Mouse (Mus musculus) midbrain, embryonic 10.5 days (tissue): Measurements from ENCODE around the gene 2310057J18Rik. TPM values are rescaled to one million over a fixed set of nuclear protein-coding genes. Genes with fewer than 3 reads are reported as not detected.
"Not testable (repeated sequence)": the region's sequence is repeated elsewhere in the genome, so short reads cannot be mapped to it uniquely, and the experiment has no call there.

Experiments
- DNase-seq: peaks from one replicate; pipeline ENCODE4 v3.0.0-alpha.2; 2017; ENCODE audit warnings: low spot score
- H3K27ac ChIP-seq: fragments of 300-500 bp; sonication (generic); replicated peaks from 2 replicates; pipeline ENCODE4 v1.5.1; 2016; ENCODE audit warnings: mild to moderate bottlenecking
- H3K27me3 ChIP-seq: fragments of 300-500 bp; sonication (generic); 2 replicates; pipeline ENCODE4 v1.6.1; 2016; ENCODE audit warnings: low read depth, mild to moderate bottlenecking; ENCODE audit not compliant: poor library complexity, severe bottlenecking
- H3K36me3 ChIP-seq: fragments of 300-500 bp; sonication (generic); 2 replicates; pipeline ENCODE4 v1.6.1; 2016; ENCODE audit warnings: mild to moderate bottlenecking, moderate library complexity
- H3K4me1 ChIP-seq: fragments of 300-500 bp; sonication (generic); 2 replicates; pipeline ENCODE4 v1.6.1; 2016
- H3K4me3 ChIP-seq: fragments of 300-500 bp; sonication (generic); 2 replicates; pipeline ENCODE4 v1.5.1; 2016; ENCODE audit warnings: mild to moderate bottlenecking, moderate library complexity
- H3K9me3 ChIP-seq: fragments of 300-500 bp; sonication (generic); replicated peaks from 2 replicates; pipeline ENCODE4 v1.6.1; 2016; ENCODE audit warnings: mild to moderate bottlenecking
- WGBS: fragments of 180-500 bp; shearing (Covaris S2); methylation state at CpG from one replicate; pipeline ENCODE4 v1.1.7; 2016; 5-methylcytosine and 5-hydroxymethylcytosine counted together
- polyA plus RNA-seq: library from polyadenylated mRNA; unstranded; fragments of >200 nt; fragmentation: Nextera tagmentation; extraction: Ambion mirVana; gene quantifications from 2 replicates; pipeline ENCODE4 v1.2.1, GENCODE M21; 2016

Gene 2310057J18Rik
- not detected in 2 replicates for polyA plus RNA-seq

GRCm38 (mm10) chr10:28986203-28986602 is at the start of gene 2310057J18Rik:
TSS of gene 2310057J18Rik (minus strand) at chr10:28986303.
- Histone ChIP-seq H3K36me3 (no peaks in the 10 kb centered on the region), H3K27me3 (no peaks in the 10 kb centered on the region), H3K4me1 (no peaks in the 10 kb centered on the region), H3K27ac (no peak within 1 kb of the TSS), H3K9me3 (no peaks in the 10 kb centered on the region), H3K4me3 (no peak within 1 kb of the TSS)
- 82% methylated on average over 3 of the region's 3 CpGs for WGBS
- DNase-seq, result no peak

- H3K4me3 ChIP-seq, H3K27me3 ChIP-seq, H3K27ac ChIP-seq, H3K36me3 ChIP-seq, H3K4me1 ChIP-seq, H3K9me3 ChIP-seq, DNase-seq: not testable (repeated sequence)
- 91% methylated on average over 12 of the region's 20 CpGs for WGBS
Measured at GRCm38 (mm10) chr10:29029960-29030359, 43.9 kb upstream of the 2310057J18Rik start.

- no peak for DNase-seq
- WGBS, result 83% methylated on average over 7 of the region's 7 CpGs
- Histone ChIP-seq H3K27me3 (no peaks in the 10 kb centered on the region), H3K4me3 (no peak overlapping the region), H3K36me3 (no peaks in the 10 kb centered on the region), H3K27ac (no peak overlapping the region), H3K9me3 (no peaks in the 10 kb centered on the region), H3K4me1 (no peaks in the 10 kb centered on the region)
Measured at GRCm38 (mm10) chr10:29019496-29020270, 33.6 kb upstream of the 2310057J18Rik start.

- Histone ChIP-seq H3K27me3 (no peaks in the 10 kb centered on the region), H3K36me3 (no peaks in the 10 kb centered on the region), H3K27ac (no peak overlapping the region), H3K4me1 (no peaks in the 10 kb centered on the region), H3K4me3 (no peak overlapping the region), H3K9me3 (no peaks in the 10 kb centered on the region)
- no peak for DNase-seq
Measured at GRCm38 (mm10) chr10:28997776-28998175, 11.7 kb upstream of the 2310057J18Rik start.

- no peak for DNase-seq
- Histone ChIP-seq H3K36me3 (no peaks in the 10 kb centered on the region), H3K4me3 (no peak overlapping the region), H3K27ac (no peak overlapping the region), H3K4me1 (no peaks in the 10 kb centered on the region), H3K9me3 (no peaks in the 10 kb centered on the region), H3K27me3 (no peaks in the 10 kb centered on the region)
- WGBS, result 82% methylated on average over 2 of the region's 2 CpGs
Measured at GRCm38 (mm10) chr10:28988990-28989389, 2.9 kb upstream of the 2310057J18Rik start.

- no peaks in the 10 kb centered on the region for H3K36me3 ChIP-seq
- no peaks in the 10 kb centered on the region for H3K27me3 ChIP-seq
- no peaks in the 10 kb centered on the region for H3K9me3 ChIP-seq
- no peak for DNase-seq
- WGBS, result 90% methylated on average over 1 of the region's 1 CpGs
- no peak overlapping the region for H3K4me3 ChIP-seq
- no peaks in the 10 kb centered on the region for H3K4me1 ChIP-seq
- H3K27ac ChIP-seq, result no peak overlapping the region
Measured at GRCm38 (mm10) chr10:28968189-28968588, 17.9 kb downstream of the 2310057J18Rik start.

GRCm38 (mm10) chr10:28955138-28955537 is 31.0 kb downstream of the 2310057J18Rik start:
- Histone ChIP-seq H3K27me3 (no peaks in the 10 kb centered on the region), H3K36me3 (no peaks in the 10 kb centered on the region), H3K27ac (no peak overlapping the region), H3K4me3 (no peak overlapping the region), H3K4me1 (no peaks in the 10 kb centered on the region), H3K9me3 (no peaks in the 10 kb centered on the region)
- peak; percentile 54 for DNase-seq
- 52% methylated on average over 4 of the region's 4 CpGs for WGBS

GRCm38 (mm10) chr10:28954515-28954914 is 31.6 kb downstream of the 2310057J18Rik start:
- no peak overlapping the region for H3K27ac ChIP-seq
- no peak overlapping the region for H3K4me3 ChIP-seq
- no peaks in the 10 kb centered on the region for H3K36me3 ChIP-seq
- no peak for DNase-seq
- no peaks in the 10 kb centered on the region for H3K4me1 ChIP-seq
- H3K27me3 ChIP-seq, result no peaks in the 10 kb centered on the region
- H3K9me3 ChIP-seq, result no peaks in the 10 kb centered on the region
- 76% methylated on average over 4 of the region's 4 CpGs for WGBS

Other genes with a start within 250 kb of the 2310057J18Rik start
- 14.5 and 24.2 TPM in 2 replicates for gene Soga3, start 157.5 kb upstream of the 2310057J18Rik start, polyA plus RNA-seq
- 1.1 and 2.0 TPM in 2 replicates for gene Gm49353, start 212.7 kb upstream of the 2310057J18Rik start, polyA plus RNA-seq
- gene 9330159F19Rik, start 225.3 kb upstream of the 2310057J18Rik start, polyA plus RNA-seq, result 2.5 and 4.4 TPM in 2 replicates